In genomic region chr8:87974122-87974758, GRCm38 (mm10) we compare ENCODE assay signal across 8 mouse cellular contexts. TPM values are rescaled to one million over a fixed set of nuclear protein-coding genes. Genes with fewer than 3 reads are reported as not detected.
DNase-seq lines count a peak whose midpoint lies in the region; ATAC-seq lines count a peak whose summit lies in the region.

No protein-coding gene starts in this region.

- ATAC-seq in heart, embryonic 11.5 days (replicated peaks; ENCODE audit: insufficient number of reproducible peaks, low FRiP score, low TSS enrichment) = no peak
- ATAC-seq in embryonic facial prominence, embryonic 13.5 days (ENCODE audit: insufficient number of reproducible peaks, insufficient read depth, low FRiP score, low TSS enrichment, low read depth) = no peak
- ATAC-seq in intestine, embryonic 15.5 days = no peak
- ATAC-seq in midbrain, embryonic 13.5 days = no peak

- peak overlapping the region; percentile 44; the same call in 1 of the 2 replicates for H3K9ac ChIP-seq in heart, embryonic 11.5 days (ENCODE audit: low read depth, low read length)
- H3K9ac ChIP-seq in embryonic facial prominence, embryonic 13.5 days = peak overlapping the region; percentile 66
- H3K9ac ChIP-seq in intestine, embryonic 15.5 days = peak overlapping the region; percentile 23; the same call in 1 of the 2 replicates
- peak overlapping the region; percentile 44 for H3K9ac ChIP-seq in midbrain, embryonic 13.5 days (replicated peaks)

- intact Hi-C loops in heart, postnatal 36 days (cut with DNase I) = no loop called here

- no peak for DNase-seq in heart, postnatal 36 days
- DNase-seq in left cerebral cortex, adult 18-20 months (ENCODE audit: low spot score in 2 of 2) = no peak
- DNase-seq in c-Kit-positive CD71-positive TER-119-positive erythroid progenitor cells, embryonic 14.5 days (ENCODE audit: low spot score) = no peak
- no peak for DNase-seq in layer of hippocampus, postnatal 25 days (ENCODE audit: extremely low spot score in 1 of 2, low spot score in 1 of 2)

- H3K4me2 ChIP-seq in heart, embryonic 11.5 days = peak overlapping the region; percentile 62
- peak overlapping the region; percentile 73 for H3K4me2 ChIP-seq in embryonic facial prominence, embryonic 13.5 days
- H3K4me2 ChIP-seq in intestine, embryonic 15.5 days (replicated peaks) = peak overlapping the region; percentile 63
- peak overlapping the region; percentile 57 for H3K4me2 ChIP-seq in midbrain, embryonic 13.5 days (replicated peaks)

- H3K9me3 ChIP-seq in heart, embryonic 11.5 days (replicated peaks; ENCODE audit: control insufficient read depth, low read length) = no peaks in the 10 kb centered on the region
- no peaks in the 10 kb centered on the region for H3K9me3 ChIP-seq in embryonic facial prominence, embryonic 13.5 days
- no peaks in the 10 kb centered on the region for H3K9me3 ChIP-seq in intestine, embryonic 15.5 days
- no peaks in the 10 kb centered on the region for H3K9me3 ChIP-seq in midbrain, embryonic 13.5 days

- H3K27me3 ChIP-seq in heart, embryonic 11.5 days (ENCODE audit: control insufficient read depth, insufficient read depth, low read length) = no peaks in the 10 kb centered on the region
- H3K27me3 ChIP-seq in embryonic facial prominence, embryonic 13.5 days = no peaks in the 10 kb centered on the region
- H3K27me3 ChIP-seq in intestine, embryonic 15.5 days (replicated peaks) = peaks cover 5% of the 10 kb centered on the region; the same call in 1 of the 2 replicates
- peaks cover 19% of the 10 kb centered on the region for H3K27me3 ChIP-seq in midbrain, embryonic 13.5 days

- peaks cover 16% of the 10 kb centered on the region for H3K4me1 ChIP-seq in heart, embryonic 11.5 days (ENCODE audit: control insufficient read depth, insufficient read depth, low read length)
- peaks cover 22% of the 10 kb centered on the region for H3K4me1 ChIP-seq in embryonic facial prominence, embryonic 13.5 days
- H3K4me1 ChIP-seq in intestine, embryonic 15.5 days (replicated peaks) = peaks cover 16% of the 10 kb centered on the region
- H3K4me1 ChIP-seq in midbrain, embryonic 13.5 days (replicated peaks) = peaks cover 20% of the 10 kb centered on the region

- no peaks in the 10 kb centered on the region for H3K36me3 ChIP-seq in heart, embryonic 11.5 days (ENCODE audit: control insufficient read depth, insufficient read depth, low read length)
- no peaks in the 10 kb centered on the region for H3K36me3 ChIP-seq in embryonic facial prominence, embryonic 13.5 days
- no peaks in the 10 kb centered on the region for H3K36me3 ChIP-seq in intestine, embryonic 15.5 days
- no peaks in the 10 kb centered on the region for H3K36me3 ChIP-seq in midbrain, embryonic 13.5 days

- 9% methylated on average over 21 of the region's 21 CpGs for WGBS in heart, embryonic 11.5 days (ENCODE audit: insufficient replicate concordance)
- WGBS in embryonic facial prominence, embryonic 13.5 days = 5% methylated on average over 21 of the region's 21 CpGs
- WGBS in intestine, embryonic 15.5 days = 11% methylated on average over 21 of the region's 21 CpGs
- 8% methylated on average over 21 of the region's 21 CpGs for WGBS in midbrain, embryonic 13.5 days

- peak overlapping the region; percentile 18 for H3K4me3 ChIP-seq in heart, embryonic 11.5 days (ENCODE audit: low read depth, low read length)
- peak overlapping the region; percentile 39 for H3K4me3 ChIP-seq in embryonic facial prominence, embryonic 13.5 days
- peak overlapping the region; percentile 21; the same call in 1 of the 2 replicates for H3K4me3 ChIP-seq in intestine, embryonic 15.5 days (replicated peaks)
- H3K4me3 ChIP-seq in midbrain, embryonic 13.5 days (replicated peaks) = peak overlapping the region; percentile 24

- H3K27ac ChIP-seq in heart, embryonic 11.5 days (ENCODE audit: low read depth, low read length) = no peak overlapping the region
- peak overlapping the region; percentile 69 for H3K27ac ChIP-seq in embryonic facial prominence, embryonic 13.5 days
- H3K27ac ChIP-seq in intestine, embryonic 15.5 days = no peak overlapping the region
- H3K27ac ChIP-seq in midbrain, embryonic 13.5 days = no peak overlapping the region

RNA-seq across cellular contexts. Expression of gene Zfp423, which starts 14.8 kb away (rescaled TPM):
- 8.2 and 8.9 TPM in 2 replicates for polyA plus RNA-seq in heart, embryonic 11.5 days (2014; fragmentation: Nextera tagmentation; extraction: Ambion mirVana)
- 1 to 10 TPM; 3.8 to 5.1 TPM for total RNA-seq in heart, postnatal 36 days (2021)
- 30.5 and 33.3 TPM in 2 replicates for polyA plus RNA-seq in embryonic facial prominence, embryonic 13.5 days (2015; fragmentation: Nextera tagmentation; extraction: Ambion mirVana)
- polyA plus RNA-seq in intestine, embryonic 15.5 days (2015; fragmentation: Nextera tagmentation; extraction: Ambion mirVana) = 5.0 and 5.5 TPM in 2 replicates
- polyA plus RNA-seq in midbrain, embryonic 13.5 days (2015; fragmentation: Nextera tagmentation; extraction: Ambion mirVana) = 36.6 and 41.7 TPM in 2 replicates
- total RNA-seq in left cerebral cortex, adult 18-20 months (2021) = 10 to 100 TPM; 22.2 to 28.8 TPM
- total RNA-seq in layer of hippocampus, postnatal 25 days (2021) = 10 to 100 TPM; 26.8 to 28.9 TPM
